Mouse (Mus musculus): ENCODE results near the gene Exoc2. TPM values are rescaled to one million over a fixed set of nuclear protein-coding genes. Genes with fewer than 3 reads are reported as not detected.

The Exoc2 gene
- polyA plus RNA-seq, 1 experiment from 2014 or later: 63.1 TPM

GRCm38 (mm10) chr13:30840700-30841099 is 133.2 kb downstream of the Exoc2 start:
- no peak for DNase-seq
- no peak for ATAC-seq (ENCODE audit: low FRiP score, low TSS enrichment)
- 93% methylated on average over 3 of the region's 3 CpGs for WGBS
- Histone ChIP-seq H3K4me2 (ENCODE audit: low read length) (no peak overlapping the region), H3K9ac (replicated peaks; ENCODE audit: low read length) (no peak overlapping the region), H3K4me3 (replicated peaks; ENCODE audit: low read depth, low read length) (no peak overlapping the region), H3K36me3 (ENCODE audit: control insufficient read depth, insufficient read depth, low read length) (peaks cover 3% of the 10 kb centered on the region; the same call in 1 of the 2 replicates), H3K27me3 (ENCODE audit: control insufficient read depth, insufficient read depth, low read length) (no peaks in the 10 kb centered on the region), H3K9me3 (ENCODE audit: control insufficient read depth, low read length) (no peaks in the 10 kb centered on the region), H3K4me1 (ENCODE audit: control insufficient read depth, insufficient read depth, low read length) (no peaks in the 10 kb centered on the region), H3K27ac (replicated peaks; ENCODE audit: low read depth, low read length) (no peak overlapping the region)

- no peak overlapping the region for H3K9ac ChIP-seq (replicated peaks; ENCODE audit: low read length)
- ATAC-seq (ENCODE audit: low FRiP score, low TSS enrichment) (no peak), DNase-seq (no peak)
- H3K9me3 ChIP-seq (ENCODE audit: control insufficient read depth, low read length): no peaks in the 10 kb centered on the region
- no peaks in the 10 kb centered on the region; the same call in 1 of the 2 replicates for H3K36me3 ChIP-seq (ENCODE audit: control insufficient read depth, insufficient read depth, low read length)
- no peaks in the 10 kb centered on the region for H3K27me3 ChIP-seq (ENCODE audit: control insufficient read depth, insufficient read depth, low read length)
- whole genome bisulfite sequencing: 92% methylated on average over 1 of the region's 1 CpGs
- no peak overlapping the region for H3K4me3 ChIP-seq (replicated peaks; ENCODE audit: low read depth, low read length)
- H3K4me1 ChIP-seq (ENCODE audit: control insufficient read depth, insufficient read depth, low read length): no peaks in the 10 kb centered on the region
- H3K27ac ChIP-seq (replicated peaks; ENCODE audit: low read depth, low read length): no peak overlapping the region
- H3K4me2 ChIP-seq (ENCODE audit: low read length): no peak overlapping the region
Measured at GRCm38 (mm10) chr13:30836342-30836741, 137.6 kb downstream of the Exoc2 start.

- ATAC-seq (ENCODE audit: low FRiP score, low TSS enrichment): no peak
- H3K9me3 ChIP-seq (ENCODE audit: control insufficient read depth, low read length): no peaks in the 10 kb centered on the region
- DNase-seq: no peak
- no peak overlapping the region for H3K9ac ChIP-seq (replicated peaks; ENCODE audit: low read length)
- H3K4me1 ChIP-seq (ENCODE audit: control insufficient read depth, insufficient read depth, low read length): no peaks in the 10 kb centered on the region
- H3K4me2 ChIP-seq (ENCODE audit: low read length): no peak overlapping the region
- no peak overlapping the region for H3K4me3 ChIP-seq (replicated peaks; ENCODE audit: low read depth, low read length)
- H3K36me3 ChIP-seq (ENCODE audit: control insufficient read depth, insufficient read depth, low read length): no peaks in the 10 kb centered on the region; the same call in 1 of the 2 replicates
- WGBS: 92% methylated on average over 9 of the region's 9 CpGs
- H3K27ac ChIP-seq (replicated peaks; ENCODE audit: low read depth, low read length): no peak overlapping the region
- H3K27me3 ChIP-seq (ENCODE audit: control insufficient read depth, insufficient read depth, low read length): no peaks in the 10 kb centered on the region
Measured at GRCm38 (mm10) chr13:30834859-30835258, 139.0 kb downstream of the Exoc2 start.

DNA sequence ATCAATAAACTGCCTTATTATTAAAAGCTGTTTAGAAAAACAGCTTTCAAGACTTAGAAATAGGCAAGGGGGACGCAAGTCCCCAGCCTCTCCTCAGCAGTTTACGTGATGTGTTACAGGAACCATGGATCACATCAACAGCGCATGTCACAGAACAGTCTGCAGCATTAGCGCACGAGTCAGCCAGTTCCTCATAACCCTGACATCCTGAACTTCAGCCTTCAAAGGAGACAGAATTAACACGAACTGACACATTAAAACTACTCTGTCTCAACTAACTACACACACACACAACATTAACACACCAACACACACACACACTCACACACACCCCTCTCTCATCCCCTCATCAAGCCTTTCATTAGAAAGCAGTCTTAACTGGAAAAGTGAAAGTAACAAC is 139.5 kb downstream of the Exoc2 start:
- DNase-seq (no peak), ATAC-seq (ENCODE audit: low FRiP score, low TSS enrichment) (no peak)
- Histone ChIP-seq H3K4me1 (ENCODE audit: control insufficient read depth, insufficient read depth, low read length) (no peaks in the 10 kb centered on the region), H3K9ac (replicated peaks; ENCODE audit: low read length) (no peak overlapping the region), H3K27ac (replicated peaks; ENCODE audit: low read depth, low read length) (no peak overlapping the region), H3K36me3 (ENCODE audit: control insufficient read depth, insufficient read depth, low read length) (no peaks in the 10 kb centered on the region; the same call in 1 of the 2 replicates), H3K9me3 (ENCODE audit: control insufficient read depth, low read length) (no peaks in the 10 kb centered on the region), H3K4me3 (replicated peaks; ENCODE audit: low read depth, low read length) (no peak overlapping the region), H3K4me2 (ENCODE audit: low read length) (no peak overlapping the region), H3K27me3 (ENCODE audit: control insufficient read depth, insufficient read depth, low read length) (no peaks in the 10 kb centered on the region)
- 94% methylated on average over 6 of the region's 6 CpGs for WGBS

DNA sequence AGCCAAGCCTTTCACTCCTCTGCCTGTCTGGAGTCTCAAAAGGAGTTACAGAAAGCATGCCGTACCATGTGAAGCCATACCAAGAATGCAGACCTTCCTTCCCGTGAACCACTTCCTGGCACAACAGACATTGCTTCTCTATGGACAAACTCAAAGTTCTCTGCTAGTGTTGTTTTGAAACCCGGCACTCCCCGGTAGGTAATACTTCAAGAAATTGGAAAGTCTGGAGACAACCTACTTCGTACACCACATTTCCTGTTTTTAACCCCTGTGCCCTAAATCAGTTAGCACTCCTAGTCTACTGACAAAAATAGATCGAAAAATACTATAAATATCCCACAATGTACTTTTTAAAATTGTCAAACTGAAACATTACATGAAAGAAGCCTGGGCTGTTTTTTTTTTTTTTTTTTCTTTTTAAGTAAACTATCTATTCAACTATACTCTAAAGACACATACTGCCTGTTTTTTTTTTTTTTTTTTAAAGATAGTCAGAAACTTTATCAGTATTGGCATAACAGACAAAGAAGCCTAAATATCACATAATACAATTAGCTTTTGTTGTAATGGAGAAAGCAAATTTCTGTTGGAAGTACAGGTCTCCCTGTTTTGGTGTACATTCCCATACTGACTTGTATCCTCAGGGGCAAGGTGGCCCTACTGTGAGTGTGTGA is 140.3 kb downstream of the Exoc2 start:
- H3K9ac ChIP-seq (replicated peaks; ENCODE audit: low read length): no peak overlapping the region
- ATAC-seq (ENCODE audit: low FRiP score, low TSS enrichment): no peak
- H3K9me3 ChIP-seq (ENCODE audit: control insufficient read depth, low read length): no peaks in the 10 kb centered on the region
- no peaks in the 10 kb centered on the region; the same call in 1 of the 2 replicates for H3K36me3 ChIP-seq (ENCODE audit: control insufficient read depth, insufficient read depth, low read length)
- H3K27ac ChIP-seq (replicated peaks; ENCODE audit: low read depth, low read length): no peak overlapping the region
- H3K4me2 ChIP-seq (ENCODE audit: low read length): no peak overlapping the region
- no peak overlapping the region for H3K4me3 ChIP-seq (replicated peaks; ENCODE audit: low read depth, low read length)
- H3K27me3 ChIP-seq (ENCODE audit: control insufficient read depth, insufficient read depth, low read length): no peaks in the 10 kb centered on the region
- WGBS: 92% methylated on average over 6 of the region's 6 CpGs
- no peaks in the 10 kb centered on the region for H3K4me1 ChIP-seq (ENCODE audit: control insufficient read depth, insufficient read depth, low read length)
- DNase-seq: no peak

- Histone ChIP-seq H3K4me1 (ENCODE audit: control insufficient read depth, insufficient read depth, low read length) (no peaks in the 10 kb centered on the region), H3K9me3 (ENCODE audit: control insufficient read depth, low read length) (no peaks in the 10 kb centered on the region), H3K36me3 (ENCODE audit: control insufficient read depth, insufficient read depth, low read length) (no peaks in the 10 kb centered on the region), H3K4me2 (ENCODE audit: low read length) (no peak overlapping the region), H3K9ac (replicated peaks; ENCODE audit: low read length) (no peak overlapping the region), H3K4me3 (replicated peaks; ENCODE audit: low read depth, low read length) (no peak overlapping the region), H3K27me3 (ENCODE audit: control insufficient read depth, insufficient read depth, low read length) (no peaks in the 10 kb centered on the region), H3K27ac (replicated peaks; ENCODE audit: low read depth, low read length) (no peak overlapping the region)
- 86% methylated on average over 6 of the region's 6 CpGs for WGBS
- DNase-seq (no peak), ATAC-seq (ENCODE audit: low FRiP score, low TSS enrichment) (no peak)
Measured at GRCm38 (mm10) chr13:30831369-30831768, 142.5 kb downstream of the Exoc2 start.

GRCm38 (mm10) chr13:30826511-30826910 is 147.4 kb downstream of the Exoc2 start:
- 95% methylated on average over 7 of the region's 7 CpGs for WGBS
- Histone ChIP-seq H3K4me3 (replicated peaks; ENCODE audit: low read depth, low read length) (no peak overlapping the region), H3K9me3 (ENCODE audit: control insufficient read depth, low read length) (no peaks in the 10 kb centered on the region), H3K4me2 (ENCODE audit: low read length) (no peak overlapping the region), H3K27me3 (ENCODE audit: control insufficient read depth, insufficient read depth, low read length) (no peaks in the 10 kb centered on the region), H3K9ac (replicated peaks; ENCODE audit: low read length) (no peak overlapping the region), H3K27ac (replicated peaks; ENCODE audit: low read depth, low read length) (no peak overlapping the region), H3K36me3 (ENCODE audit: control insufficient read depth, insufficient read depth, low read length) (peaks cover 14% of the 10 kb centered on the region), H3K4me1 (ENCODE audit: control insufficient read depth, insufficient read depth, low read length) (no peaks in the 10 kb centered on the region)
- no peak for ATAC-seq (ENCODE audit: low FRiP score, low TSS enrichment)
- no peak for DNase-seq

- Histone ChIP-seq H3K4me2 (ENCODE audit: low read length) (no peak overlapping the region), H3K9ac (replicated peaks; ENCODE audit: low read length) (no peak overlapping the region), H3K9me3 (ENCODE audit: control insufficient read depth, low read length) (no peaks in the 10 kb centered on the region), H3K27me3 (ENCODE audit: control insufficient read depth, insufficient read depth, low read length) (no peaks in the 10 kb centered on the region), H3K4me3 (replicated peaks; ENCODE audit: low read depth, low read length) (no peak overlapping the region), H3K4me1 (ENCODE audit: control insufficient read depth, insufficient read depth, low read length) (no peaks in the 10 kb centered on the region), H3K27ac (replicated peaks; ENCODE audit: low read depth, low read length) (no peak overlapping the region), H3K36me3 (ENCODE audit: control insufficient read depth, insufficient read depth, low read length) (peaks cover 28% of the 10 kb centered on the region)
- 93% methylated on average over 3 of the region's 3 CpGs for WGBS
- DNase-seq: no peak
- no peak for ATAC-seq (ENCODE audit: low FRiP score, low TSS enrichment)
Measured at GRCm38 (mm10) chr13:30824903-30825302, 149.0 kb downstream of the Exoc2 start.

DNA sequence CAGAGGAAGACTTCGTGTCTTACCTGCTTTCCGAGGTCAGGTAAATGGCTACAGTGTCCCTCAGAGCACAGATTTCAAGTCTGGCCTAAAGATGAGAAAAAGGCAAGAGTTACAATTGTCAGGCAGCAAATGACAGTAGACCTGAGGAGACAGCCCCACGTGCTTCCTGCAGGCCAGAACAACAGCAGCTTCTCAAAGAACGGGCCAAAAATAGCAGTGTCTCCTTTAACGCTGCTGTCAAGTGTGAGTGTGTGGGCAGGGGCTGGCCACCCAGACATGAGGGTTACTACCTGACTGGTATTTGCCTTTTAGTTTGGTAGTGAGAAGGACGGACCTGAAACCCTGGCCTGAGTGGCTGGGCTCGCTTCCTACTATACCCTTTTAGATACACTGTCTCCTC is 153.3 kb downstream of the Exoc2 start:
- Histone ChIP-seq H3K4me3 (replicated peaks; ENCODE audit: low read depth, low read length) (no peak overlapping the region), H3K9ac (replicated peaks; ENCODE audit: low read length) (no peak overlapping the region), H3K9me3 (ENCODE audit: control insufficient read depth, low read length) (no peaks in the 10 kb centered on the region), H3K4me2 (ENCODE audit: low read length) (no peak overlapping the region), H3K27ac (replicated peaks; ENCODE audit: low read depth, low read length) (no peak overlapping the region), H3K36me3 (ENCODE audit: control insufficient read depth, insufficient read depth, low read length) (peaks cover 53% of the 10 kb centered on the region), H3K4me1 (ENCODE audit: control insufficient read depth, insufficient read depth, low read length) (no peaks in the 10 kb centered on the region), H3K27me3 (ENCODE audit: control insufficient read depth, insufficient read depth, low read length) (no peaks in the 10 kb centered on the region)
- WGBS: 93% methylated on average over 7 of the region's 7 CpGs
- DNase-seq (no peak), ATAC-seq (ENCODE audit: low FRiP score, low TSS enrichment) (no peak)

All from midbrain, embryonic 14.5 days (tissue).